Mouse (Mus musculus) small intestine, adult 2 months (tissue): Measurements from ENCODE around the gene Ube2e1.

Experiments
- CTCF ChIP-seq: fragments of 200-500 bp; IDR thresholded peaks from 2 replicates; pipeline ENCODE4 v1.5.1; 2012; ENCODE audit warnings: low read depth, mild to moderate bottlenecking, control low read depth, inconsistent platforms, low read length, moderate library complexity, mixed read lengths; ENCODE audit not compliant: insufficient replicate concordance, insufficient read length; ENCODE audit errors: extremely low read depth
- POLR2A ChIP-seq: fragments of 200-500 bp; IDR thresholded peaks from 2 replicates; pipeline ENCODE4 v1.6.1; 2012; ENCODE audit warnings: low read depth, mild to moderate bottlenecking, control low read depth, inconsistent platforms, low read length, moderate library complexity

- TF ChIP-seq CTCF: no peak
- no peak for TF ChIP-seq POLR2A
Measured at GRCm38 (mm10) chr14:18349871-18350270, 18.2 kb upstream of the Ube2e1 start.
